Mouse (Mus musculus) lung, embryonic 16.5 days (tissue): Measurements from ENCODE around the gene Hoxb4. TPM values are rescaled to one million over a fixed set of nuclear protein-coding genes. Genes with fewer than 3 reads are reported as not detected.

ENCODE experiments used
- ATAC-seq: fragments of 200-750 bp; cut with Nextera tagmentation; 2 replicates; pipeline ENCODE4 v1.8.0; 2017; ENCODE audit warnings: low read depth, mild to moderate bottlenecking, moderate library complexity
- H3K27ac ChIP-seq: fragments of 300-500 bp; sonication (generic); 2 replicates; pipeline ENCODE4 v1.5.1; 2014; ENCODE audit warnings: mild to moderate bottlenecking, control low read depth, low read length
- H3K27me3 ChIP-seq: fragments of 300-500 bp; sonication (generic); 2 replicates; pipeline ENCODE4 v1.6.1; 2014; ENCODE audit warnings: low read depth, low read length, mixed read lengths; ENCODE audit not compliant: control insufficient read depth, insufficient read depth
- H3K36me3 ChIP-seq: fragments of 300-500 bp; sonication (generic); 2 replicates; pipeline ENCODE4 v1.6.1; 2014; ENCODE audit warnings: low read length; ENCODE audit not compliant: control insufficient read depth, insufficient read depth
- H3K4me1 ChIP-seq: fragments of 300-500 bp; sonication (generic); replicated peaks from 2 replicates; pipeline ENCODE4 v1.6.1; 2014; ENCODE audit warnings: low read length, mixed read lengths; ENCODE audit not compliant: control insufficient read depth, insufficient read depth
- H3K4me2 ChIP-seq: fragments of 300-500 bp; sonication (generic); 2 replicates; pipeline ENCODE4 v1.6.1; 2014; ENCODE audit warnings: low read depth, low read length, control low read depth
- H3K4me3 ChIP-seq: fragments of 300-500 bp; sonication (generic); 2 replicates; pipeline ENCODE4 v1.5.1; 2014; ENCODE audit warnings: mild to moderate bottlenecking, low read length, control low read depth
- H3K9ac ChIP-seq: fragments of 300-500 bp; sonication (generic); 2 replicates; pipeline ENCODE4 v1.6.1; 2014; ENCODE audit warnings: low read length, control low read depth
- H3K9me3 ChIP-seq: fragments of 300-500 bp; sonication (generic); 2 replicates; pipeline ENCODE4 v1.6.1; 2016; ENCODE audit warnings: low read length; ENCODE audit not compliant: control insufficient read depth
- WGBS: fragments of 180-500 bp; shearing (Covaris S2); extraction: QIAGEN DNeasy Blood & Tissue Kit; methylation state at CpG from one replicate; pipeline ENCODE4 v1.1.7; 2014; 5-methylcytosine and 5-hydroxymethylcytosine counted together
- polyA plus RNA-seq: library from polyadenylated mRNA; unstranded; fragments of >200 nt; fragmentation: Nextera tagmentation; extraction: Ambion mirVana; gene quantifications from 2 replicates; pipeline ENCODE4 v1.2.1, GENCODE M21; 2015

Hoxb4 gene
- polyA plus RNA-seq, 1 experiment from 2014 or later = 3.4 TPM

DNA sequence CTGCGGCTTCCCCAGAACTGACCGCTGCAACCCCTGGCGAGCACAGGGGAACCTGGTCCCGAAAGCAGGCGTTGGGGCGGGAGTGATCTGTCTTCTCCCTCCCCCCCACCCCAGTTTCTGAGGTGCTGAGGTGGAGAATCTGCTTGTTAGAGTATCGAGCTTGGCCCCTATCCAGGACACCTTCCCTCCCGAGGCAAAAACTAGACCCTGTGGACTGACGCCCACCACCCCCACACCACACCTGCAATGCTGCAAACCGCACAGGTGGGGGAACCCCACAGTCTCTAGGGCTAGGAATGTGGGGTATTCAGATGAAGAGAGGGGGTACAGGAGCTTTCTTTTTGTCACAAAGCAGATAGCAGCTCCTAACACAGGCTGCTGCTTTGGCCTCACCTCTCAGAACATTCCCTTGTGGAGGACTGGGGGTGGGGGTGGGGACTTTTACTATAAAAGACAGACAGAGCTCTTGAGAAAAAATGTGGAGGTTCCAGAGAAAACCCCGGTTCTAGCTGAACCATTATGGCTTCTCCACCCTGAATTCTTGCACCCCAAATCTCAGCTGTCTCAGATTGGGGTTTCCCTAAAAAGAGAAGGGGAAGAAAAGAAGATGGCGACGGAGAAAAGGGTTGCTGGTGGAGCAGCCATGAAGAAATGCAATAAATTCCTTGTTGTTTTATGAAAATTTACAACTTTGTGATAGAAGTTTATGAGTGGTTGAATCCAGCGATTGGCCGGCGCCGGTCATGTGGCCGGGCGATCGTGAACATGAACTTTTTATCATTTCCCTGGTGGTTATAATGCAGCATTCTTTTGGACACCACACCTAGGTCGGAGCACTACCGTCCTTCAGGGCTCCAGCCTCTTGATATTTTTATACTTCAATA is 26.1 kb upstream of the Hoxb4 start, which contains the start of gene Hoxb6:
TSS of gene Hoxb6 (plus strand) at position 796 of the 884 bp plus-strand sequence.
- Histone ChIP-seq H3K4me1 (peaks cover 3% of the 10 kb centered on the region; the same call in 1 of the 2 replicates), H3K9ac (no peak within 1 kb of the TSS), H3K27ac (no peak within 1 kb of the TSS), H3K9me3 (no peaks in the 10 kb centered on the region), H3K27me3 (peaks cover 84% of the 10 kb centered on the region), H3K4me3 (peak within 1 kb of the TSS; percentile 4; the same call in 1 of the 2 replicates), H3K4me2 (no peak within 1 kb of the TSS), H3K36me3 (no peaks in the 10 kb centered on the region)
- no peak for ATAC-seq
- WGBS = 10% methylated on average over 22 of the region's 22 CpGs

DNA sequence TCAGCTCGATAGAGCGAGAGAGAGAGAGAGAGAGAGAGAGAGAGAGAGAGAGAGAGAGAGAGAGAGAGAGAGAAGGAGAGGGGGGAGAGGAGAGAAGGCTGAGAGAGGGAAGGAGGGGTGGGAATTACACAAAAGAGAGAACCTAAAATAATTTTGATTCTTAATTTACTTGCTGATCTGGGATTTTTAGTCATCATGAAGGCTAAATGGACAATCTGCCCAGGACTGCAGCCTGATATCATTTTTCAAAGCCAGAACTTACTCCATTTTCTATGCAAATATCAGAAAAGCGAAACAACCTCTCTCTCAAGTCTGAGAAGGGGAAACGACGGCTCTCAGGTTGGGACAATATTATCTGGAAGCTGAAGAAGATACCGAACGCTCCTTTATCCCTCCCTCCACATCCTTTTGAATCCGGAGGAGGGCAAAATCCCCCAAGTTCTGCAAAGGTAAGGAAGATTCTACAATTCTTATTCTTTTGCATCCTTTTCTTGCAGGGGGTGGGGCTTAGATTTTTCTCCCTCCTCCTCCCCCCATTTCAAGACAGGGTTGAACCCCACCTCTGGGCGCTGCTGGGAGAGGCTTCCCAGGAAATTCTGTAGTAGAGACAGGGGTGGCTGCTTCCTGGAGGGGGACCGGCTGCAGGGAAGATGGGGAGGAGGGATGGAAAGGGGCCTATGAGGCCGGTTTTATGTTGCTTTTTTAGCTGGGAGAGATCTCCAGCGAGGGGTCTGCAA is 25.3 kb upstream of the Hoxb4 start:
- Histone ChIP-seq H3K36me3 (no peaks in the 10 kb centered on the region), H3K27me3 (peaks cover 83% of the 10 kb centered on the region), H3K27ac (no peak overlapping the region), H3K4me3 (peak overlapping the region; percentile 4; the same call in 1 of the 2 replicates), H3K9ac (no peak overlapping the region), H3K4me2 (no peak overlapping the region), H3K4me1 (peaks cover 3% of the 10 kb centered on the region; the same call in 1 of the 2 replicates), H3K9me3 (no peaks in the 10 kb centered on the region)
- WGBS = 22% methylated on average over 12 of the region's 12 CpGs
- no peak for ATAC-seq

DNA sequence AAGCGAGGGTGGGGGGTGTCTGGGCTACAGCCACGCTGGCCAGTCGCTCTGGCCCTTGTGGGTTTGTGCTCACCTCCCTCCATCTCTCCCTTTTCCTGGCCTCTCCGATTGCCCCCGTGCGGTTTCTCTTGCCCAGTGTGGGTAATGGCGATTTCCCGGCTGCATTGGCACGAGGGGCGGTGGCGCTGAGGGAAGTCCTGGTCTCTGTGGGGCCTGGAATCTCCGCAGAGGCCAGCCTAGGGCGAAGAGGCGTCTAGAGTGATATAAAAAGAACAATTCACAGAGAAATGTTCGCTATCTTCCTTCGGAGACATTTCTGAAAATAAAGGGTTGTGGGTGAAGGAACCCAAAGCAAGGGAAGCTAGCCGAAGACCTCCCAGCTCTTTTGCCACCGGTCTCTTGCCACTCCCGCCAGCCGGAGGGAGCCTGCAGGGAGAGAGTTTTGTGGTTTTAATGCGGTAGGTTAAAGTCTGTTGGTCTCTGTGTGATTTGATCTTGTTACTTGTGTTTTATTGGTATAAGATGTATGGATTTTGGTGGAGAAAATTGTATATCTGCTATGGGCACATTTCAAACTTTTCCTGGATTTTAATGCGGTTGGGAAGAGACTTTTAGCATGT is 24.7 kb upstream of the Hoxb4 start:
- H3K9ac ChIP-seq = no peak overlapping the region
- WGBS = 26% methylated on average over 22 of the region's 22 CpGs
- no peaks in the 10 kb centered on the region for H3K36me3 ChIP-seq
- ATAC-seq = no peak
- no peak overlapping the region for H3K4me3 ChIP-seq
- peaks cover 3% of the 10 kb centered on the region; the same call in 1 of the 2 replicates for H3K4me1 ChIP-seq
- no peak overlapping the region for H3K27ac ChIP-seq
- no peaks in the 10 kb centered on the region for H3K9me3 ChIP-seq
- H3K4me2 ChIP-seq = no peak overlapping the region
- H3K27me3 ChIP-seq = peaks cover 79% of the 10 kb centered on the region

- Histone ChIP-seq H3K27ac (no peak overlapping the region), H3K27me3 (peaks cover 76% of the 10 kb centered on the region), H3K9ac (no peak overlapping the region), H3K4me1 (peaks cover 3% of the 10 kb centered on the region; the same call in 1 of the 2 replicates), H3K9me3 (no peaks in the 10 kb centered on the region), H3K4me3 (peak overlapping the region; percentile 32), H3K36me3 (no peaks in the 10 kb centered on the region), H3K4me2 (peak overlapping the region; percentile 49)
- ATAC-seq = peak; percentile 55; the same call in 1 of the 2 replicates
- WGBS = 2% methylated on average over 32 of the region's 32 CpGs
These were observed 23.6 kb upstream of the Hoxb4 start for GRCm38 (mm10) chr11:96294245-96295091.

DNA sequence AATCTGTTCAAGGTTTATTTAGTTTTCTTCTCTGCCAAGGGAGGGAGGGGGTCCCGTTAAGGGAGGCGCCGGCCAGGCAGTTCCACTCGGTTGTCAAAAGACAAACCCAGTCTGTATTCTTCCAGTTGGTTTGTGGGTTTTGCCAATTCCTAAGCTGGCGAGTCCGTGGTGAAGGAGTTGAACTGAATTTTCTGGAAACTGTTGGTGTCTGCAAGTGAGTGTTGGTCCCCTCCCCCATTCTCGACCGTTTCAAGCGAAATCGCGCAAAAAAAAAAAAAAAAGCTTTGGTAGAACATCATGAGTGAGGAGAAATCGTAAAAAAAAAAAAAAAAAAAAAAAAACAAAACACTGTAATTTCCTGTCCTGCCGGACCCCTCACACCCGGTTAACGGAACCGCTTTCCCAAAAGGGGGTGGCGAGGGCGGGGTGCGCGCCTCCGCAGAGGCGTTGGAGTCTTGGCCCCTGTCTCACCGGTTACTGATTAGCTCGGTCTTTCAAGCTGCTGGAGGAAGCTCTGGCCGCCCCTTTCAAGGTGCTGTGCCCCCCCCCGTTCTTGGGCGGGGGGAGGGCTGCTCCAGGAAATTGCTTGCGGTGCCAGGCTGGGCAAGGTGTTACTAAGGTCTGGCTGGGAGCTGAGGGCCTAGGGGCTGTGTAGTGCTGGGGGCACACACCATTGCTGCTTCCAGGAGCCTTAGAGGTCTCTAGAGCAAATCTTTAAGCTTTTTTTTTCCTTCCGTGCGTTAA is 22.8 kb upstream of the Hoxb4 start:
- Histone ChIP-seq H3K4me3 (peak overlapping the region; percentile 32), H3K27me3 (peaks cover 76% of the 10 kb centered on the region), H3K9me3 (no peaks in the 10 kb centered on the region), H3K27ac (no peak overlapping the region), H3K36me3 (no peaks in the 10 kb centered on the region), H3K4me2 (peak overlapping the region; percentile 49), H3K4me1 (peaks cover 5% of the 10 kb centered on the region; the same call in 1 of the 2 replicates), H3K9ac (no peak overlapping the region)
- WGBS = 2% methylated on average over 30 of the region's 30 CpGs
- no peak; the same call in 1 of the 2 replicates for ATAC-seq

GRCm38 (mm10) chr11:96296997-96297396 is 21.1 kb upstream of the Hoxb4 start:
- peaks cover 10% of the 10 kb centered on the region; the same call in 1 of the 2 replicates for H3K4me1 ChIP-seq

GRCm38 (mm10) chr11:96297428-96297827 is 20.6 kb upstream of the Hoxb4 start:
- H3K9me3 ChIP-seq = no peaks in the 10 kb centered on the region
- H3K27ac ChIP-seq = no peak overlapping the region
- no peaks in the 10 kb centered on the region for H3K36me3 ChIP-seq
- 35% methylated on average over 3 of the region's 3 CpGs for WGBS
- H3K4me2 ChIP-seq = no peak overlapping the region
- peaks cover 10% of the 10 kb centered on the region; the same call in 1 of the 2 replicates for H3K4me1 ChIP-seq
- H3K27me3 ChIP-seq = peaks cover 82% of the 10 kb centered on the region
- no peak overlapping the region for H3K4me3 ChIP-seq
- H3K9ac ChIP-seq = no peak overlapping the region
- ATAC-seq = no peak

More at GRCm38 (mm10) chr11:96296997-96297396, 21.1 kb upstream of the Hoxb4 start:
- H3K36me3 ChIP-seq = no peaks in the 10 kb centered on the region
- ATAC-seq = no peak
- no peak overlapping the region for H3K27ac ChIP-seq
- H3K4me3 ChIP-seq = no peak overlapping the region
- H3K9me3 ChIP-seq = no peaks in the 10 kb centered on the region
- no peak overlapping the region for H3K9ac ChIP-seq
- WGBS = 27% methylated on average over 2 of the region's 2 CpGs
- peaks cover 82% of the 10 kb centered on the region for H3K27me3 ChIP-seq
- H3K4me2 ChIP-seq = no peak overlapping the region
